ENCODE assay signal across 9 mouse cellular contexts in the genomic region with DNA sequence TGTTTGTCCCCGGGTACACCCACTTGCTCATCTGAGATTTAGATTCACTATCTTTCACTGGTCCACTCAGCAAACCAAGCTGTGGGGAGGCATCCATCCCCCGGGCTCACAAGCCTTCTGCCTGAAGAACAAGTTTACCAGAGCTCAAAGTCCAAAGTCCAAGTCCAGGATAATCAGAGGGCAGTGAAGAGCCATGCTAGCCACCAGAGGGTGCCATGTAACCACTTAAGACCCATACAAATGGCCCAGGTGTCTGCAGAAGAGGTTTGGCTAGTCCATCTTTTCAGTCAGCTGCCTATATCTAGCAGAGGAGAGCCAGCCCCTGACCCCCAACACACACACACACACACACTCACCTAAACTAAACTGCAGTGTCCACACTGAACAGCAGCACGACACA. TPM values are rescaled to one million over a fixed set of nuclear protein-coding genes. Genes with fewer than 3 reads are reported as not detected.
DNase-seq lines count a peak whose midpoint lies in the region; ATAC-seq lines count a peak whose summit lies in the region.
"Had no signal": no experiment of that assay in that cellular context is flagged by ENCODE, and none has a peak within 500 bp of the region (broad histone marks: within the 10 kb centered on the region; RNA-seq: fewer than 3 reads in every experiment).

No protein-coding gene starts in this region.

- no peak for ATAC-seq in frontal cortex, adult (ENCODE audit: low TSS enrichment)
- ATAC-seq in megakaryocyte-erythroid progenitor cell, adult 5-6 weeks (replicated peaks; ENCODE audit: low FRiP score, low TSS enrichment, poor library complexity, severe bottlenecking): peak; percentile 61

- DNase-seq in frontal cortex, adult 2 months (ENCODE audit: extremely low spot score in 1 of 2, low spot score in 1 of 2): peak; percentile 14 to 66
- peak; percentile 6 for DNase-seq in thymus, postnatal 0 days (ENCODE audit: low spot score)
- no peak for DNase-seq in thymus, postnatal 36 days
- DNase-seq in embryo, embryonic 10 days (ENCODE audit: low spot score): peak; percentile 74
- peak; percentile 80 for DNase-seq in kidney, postnatal 14 days
- peak; percentile 64 for DNase-seq in testis, postnatal 10 days (ENCODE audit: low spot score)

RNA-seq across cellular contexts. Expression of a gene that starts 4.7 kb away (rescaled TPM):
- 21.4 and 23.7 TPM in 2 replicates for polyA plus RNA-seq in frontal cortex, adult 2 months (2012; rRNA removed)
- 13.0 and 14.6 TPM in 2 replicates for polyA plus RNA-seq in thymus, postnatal 0 days (2015; fragmentation: Nextera tagmentation; extraction: Ambion mirVana)
- total RNA-seq in megakaryocyte-erythroid progenitor cell, adult 5-6 weeks (2014; fragmentation: Nextera tagmentation): 13.1 and 13.3 TPM in 2 replicates
- 16.8 and 22.3 TPM in 2 replicates for total RNA-seq in megakaryocyte-erythroid progenitor cell, adult 5-6 weeks (2017)

RNA-seq across cellular contexts. Expression of a gene that starts 25.0 kb away (rescaled TPM):
- 54.3 and 56.1 TPM in 2 replicates for polyA plus RNA-seq in frontal cortex, adult 2 months (2012; rRNA removed)
- polyA plus RNA-seq in thymus, postnatal 0 days (2015; fragmentation: Nextera tagmentation; extraction: Ambion mirVana): 0.48 and 0.51 TPM in 2 replicates
- not detected in 2 replicates for total RNA-seq in megakaryocyte-erythroid progenitor cell, adult 5-6 weeks (2014; fragmentation: Nextera tagmentation)
- total RNA-seq in megakaryocyte-erythroid progenitor cell, adult 5-6 weeks (2017): not detected in 2 replicates
- total RNA-seq: adrenal gland, adult 18-20 months had no signal

RNA-seq across cellular contexts. Expression of a gene that starts 35.6 kb away (rescaled TPM):
- 50.9 and 60.5 TPM in 2 replicates for polyA plus RNA-seq in frontal cortex, adult 2 months (2012; rRNA removed)
- 61.1 and 73.8 TPM in 2 replicates for polyA plus RNA-seq in thymus, postnatal 0 days (2015; fragmentation: Nextera tagmentation; extraction: Ambion mirVana)
- 61.2 and 102 TPM in 2 replicates for total RNA-seq in megakaryocyte-erythroid progenitor cell, adult 5-6 weeks (2014; fragmentation: Nextera tagmentation)
- 41.7 and 59.3 TPM in 2 replicates for total RNA-seq in megakaryocyte-erythroid progenitor cell, adult 5-6 weeks (2017)

Comparison
In these comparisons a context has a peak if more than half of its experiments do, and no peak if none do; other contexts are left out.
1. DNase-seq: peak in frontal cortex, adult 2 months (2 of 2), thymus, postnatal 0 days (single experiment), embryo, embryonic 10 days (single experiment), kidney, postnatal 14 days (single experiment) and testis, postnatal 10 days (single experiment); none in thymus, postnatal 36 days (0 of 2).
2. RNA of a gene that starts 25.0 kb away (polyA plus RNA-seq): 54.3 to 56.1 TPM in frontal cortex, adult 2 months; 0.48 to 0.51 TPM in thymus, postnatal 0 days; every median in the first group is over 10 times any median in the second.